Mouse (Mus musculus): ENCODE data around the gene S100a3. TPM values are rescaled to one million over a fixed set of nuclear protein-coding genes. Genes with fewer than 3 reads are reported as not detected.

The S100a3 gene
- polyA plus RNA-seq, 1 experiment from 2014 or later: 0.31 TPM

DNA sequence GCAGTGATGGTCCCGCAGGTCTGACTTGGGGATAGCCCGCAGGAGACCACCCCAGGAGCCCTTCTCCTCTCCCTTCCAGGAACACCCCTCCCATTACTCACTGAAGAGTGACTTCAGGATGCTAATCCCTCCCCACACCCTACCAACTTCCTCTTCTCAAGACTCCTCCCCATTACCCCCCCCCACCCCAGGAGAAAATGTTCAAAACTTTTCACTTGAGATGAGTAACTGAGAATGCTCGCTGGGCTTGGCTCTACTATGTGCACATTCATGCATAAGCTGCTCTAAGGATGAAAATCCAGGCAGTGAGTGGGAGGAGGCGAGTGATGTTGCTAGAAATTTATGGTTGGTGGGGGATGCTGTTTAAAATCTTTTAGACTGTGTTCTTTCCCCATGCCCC lies 51.7 kb downstream of the S100a3 start:
- Histone ChIP-seq H3K9ac (replicated peaks; ENCODE audit: low read depth, low read length) (no peak overlapping the region), H3K27me3 (ENCODE audit: control insufficient read depth, insufficient read depth, low read length) (no peaks in the 10 kb centered on the region), H3K4me2 (ENCODE audit: low read depth, low read length) (no peak overlapping the region), H3K36me3 (ENCODE audit: control insufficient read depth, insufficient read depth, low read length) (no peaks in the 10 kb centered on the region), H3K9me3 (ENCODE audit: control insufficient read depth, low read length) (no peaks in the 10 kb centered on the region), H3K4me1 (ENCODE audit: control insufficient read depth, insufficient read depth, low read length) (no peaks in the 10 kb centered on the region; the same call in 1 of the 2 replicates), H3K27ac (ENCODE audit: low read depth, low read length) (no peak overlapping the region), H3K4me3 (ENCODE audit: low read depth, low read length) (no peak overlapping the region)
- 62% methylated on average over 4 of the region's 4 CpGs for WGBS
- no peak for ATAC-seq (ENCODE audit: low read depth)

DNA sequence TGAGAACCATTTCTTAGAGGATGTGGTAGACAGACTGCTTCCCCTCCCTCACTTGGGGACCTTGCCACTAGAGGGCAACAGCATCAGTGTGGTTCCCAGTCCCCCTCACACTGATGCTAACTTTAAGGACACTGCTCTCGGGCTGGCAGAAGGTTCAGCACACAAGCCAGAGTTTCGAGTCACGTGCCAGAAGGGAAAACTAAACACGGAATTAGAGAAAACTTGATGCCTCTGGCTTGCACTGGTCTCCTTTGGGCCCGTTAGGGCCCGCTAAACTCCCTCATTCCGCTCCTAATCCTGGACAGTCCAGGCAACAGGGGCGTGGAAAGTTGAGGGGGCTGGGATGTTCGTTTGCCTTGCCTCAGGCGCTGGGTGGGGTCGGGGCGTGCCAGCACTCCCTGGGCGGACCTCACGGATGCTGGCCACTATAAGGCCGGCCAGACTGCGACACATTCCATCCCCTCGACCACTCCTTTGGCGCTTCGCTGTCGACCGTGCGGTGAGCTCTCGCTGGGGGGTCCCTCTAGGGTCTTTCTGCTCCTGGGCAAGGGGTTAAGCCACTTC lies 52.4 kb downstream of the S100a3 start, which contains the start of gene S100a6:
S100a6 (plus strand) TSS at position 155 of the 564 bp plus-strand sequence.
- Histone ChIP-seq H3K4me3 (ENCODE audit: low read depth, low read length) (peak within 1 kb of the TSS; percentile 22; the same call in 1 of the 2 replicates), H3K4me1 (ENCODE audit: control insufficient read depth, insufficient read depth, low read length) (no peaks in the 10 kb centered on the region; the same call in 1 of the 2 replicates), H3K9ac (replicated peaks; ENCODE audit: low read depth, low read length) (no peak within 1 kb of the TSS), H3K27me3 (ENCODE audit: control insufficient read depth, insufficient read depth, low read length) (no peaks in the 10 kb centered on the region), H3K9me3 (ENCODE audit: control insufficient read depth, low read length) (no peaks in the 10 kb centered on the region), H3K27ac (ENCODE audit: low read depth, low read length) (no peak within 1 kb of the TSS), H3K4me2 (ENCODE audit: low read depth, low read length) (peak within 1 kb of the TSS; percentile 51), H3K36me3 (ENCODE audit: control insufficient read depth, insufficient read depth, low read length) (no peaks in the 10 kb centered on the region)
- WGBS: 1% methylated on average over 23 of the region's 23 CpGs
- peak; percentile 76; the same call in 1 of the 2 replicates for ATAC-seq (ENCODE audit: low read depth)

DNA sequence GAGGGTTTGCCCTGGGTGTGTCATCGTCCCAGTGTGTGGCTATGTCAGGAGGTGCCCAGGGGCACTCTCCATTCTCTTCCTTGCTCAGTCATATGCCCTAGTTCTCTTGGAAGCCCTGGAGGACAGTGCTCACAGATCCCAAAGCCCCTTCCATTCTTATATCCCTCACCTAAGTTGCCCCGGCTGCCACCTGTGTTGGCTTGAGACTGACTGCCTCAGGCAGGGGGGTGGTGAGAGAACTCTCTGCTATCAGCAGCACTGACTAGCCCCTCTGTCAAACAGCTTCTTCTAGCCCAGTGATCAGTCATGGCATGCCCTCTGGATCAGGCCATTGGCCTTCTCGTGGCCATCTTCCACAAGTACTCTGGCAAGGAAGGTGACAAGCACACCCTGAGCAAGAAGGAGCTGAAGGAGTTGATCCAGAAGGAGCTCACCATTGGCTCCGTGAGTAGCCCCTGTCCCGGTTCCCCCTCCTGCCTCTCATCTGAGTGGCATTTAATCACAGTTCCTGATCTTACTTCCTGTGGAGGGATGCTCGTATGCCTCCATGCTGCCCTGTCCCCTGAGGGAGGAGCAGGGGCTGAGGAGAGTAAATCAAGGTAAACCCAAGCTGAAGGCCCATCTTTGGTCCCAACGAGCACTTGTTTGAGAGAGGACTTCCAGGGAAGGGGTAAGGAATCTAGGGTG lies 53.2 kb downstream of the S100a3 start:
- WGBS: 75% methylated on average over 7 of the region's 7 CpGs
- Histone ChIP-seq H3K36me3 (ENCODE audit: control insufficient read depth, insufficient read depth, low read length) (no peaks in the 10 kb centered on the region), H3K4me3 (ENCODE audit: low read depth, low read length) (no peak overlapping the region), H3K4me2 (ENCODE audit: low read depth, low read length) (peak overlapping the region; percentile 51; the same call in 1 of the 2 replicates), H3K4me1 (ENCODE audit: control insufficient read depth, insufficient read depth, low read length) (no peaks in the 10 kb centered on the region; the same call in 1 of the 2 replicates), H3K27me3 (ENCODE audit: control insufficient read depth, insufficient read depth, low read length) (no peaks in the 10 kb centered on the region), H3K9me3 (ENCODE audit: control insufficient read depth, low read length) (no peaks in the 10 kb centered on the region), H3K27ac (ENCODE audit: low read depth, low read length) (no peak overlapping the region), H3K9ac (replicated peaks; ENCODE audit: low read depth, low read length) (no peak overlapping the region)
- ATAC-seq (ENCODE audit: low read depth): no peak

DNA sequence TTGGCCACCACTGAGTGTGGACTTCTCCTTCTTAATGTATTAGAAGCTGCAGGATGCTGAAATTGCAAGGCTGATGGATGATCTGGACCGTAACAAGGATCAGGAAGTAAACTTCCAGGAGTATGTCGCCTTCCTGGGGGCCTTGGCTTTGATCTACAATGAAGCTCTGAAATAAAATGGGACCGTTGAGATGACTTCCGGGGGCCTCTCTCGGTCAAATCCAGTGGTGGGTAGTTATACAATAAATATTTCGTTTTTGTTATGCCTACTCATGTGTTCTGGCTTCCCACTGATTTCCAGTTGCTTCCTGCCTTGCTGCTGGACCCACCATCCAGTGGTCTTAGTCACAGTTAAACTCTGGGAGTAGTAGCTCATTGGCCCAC lies 53.8 kb downstream of the S100a3 start:
- Histone ChIP-seq H3K4me3 (ENCODE audit: low read depth, low read length) (no peak overlapping the region), H3K9ac (replicated peaks; ENCODE audit: low read depth, low read length) (no peak overlapping the region), H3K27ac (ENCODE audit: low read depth, low read length) (no peak overlapping the region), H3K27me3 (ENCODE audit: control insufficient read depth, insufficient read depth, low read length) (no peaks in the 10 kb centered on the region), H3K4me2 (ENCODE audit: low read depth, low read length) (no peak overlapping the region), H3K36me3 (ENCODE audit: control insufficient read depth, insufficient read depth, low read length) (no peaks in the 10 kb centered on the region), H3K4me1 (ENCODE audit: control insufficient read depth, insufficient read depth, low read length) (no peaks in the 10 kb centered on the region; the same call in 1 of the 2 replicates), H3K9me3 (ENCODE audit: control insufficient read depth, low read length) (no peaks in the 10 kb centered on the region)
- 85% methylated on average over 6 of the region's 6 CpGs for WGBS
- no peak for ATAC-seq (ENCODE audit: low read depth)

DNA sequence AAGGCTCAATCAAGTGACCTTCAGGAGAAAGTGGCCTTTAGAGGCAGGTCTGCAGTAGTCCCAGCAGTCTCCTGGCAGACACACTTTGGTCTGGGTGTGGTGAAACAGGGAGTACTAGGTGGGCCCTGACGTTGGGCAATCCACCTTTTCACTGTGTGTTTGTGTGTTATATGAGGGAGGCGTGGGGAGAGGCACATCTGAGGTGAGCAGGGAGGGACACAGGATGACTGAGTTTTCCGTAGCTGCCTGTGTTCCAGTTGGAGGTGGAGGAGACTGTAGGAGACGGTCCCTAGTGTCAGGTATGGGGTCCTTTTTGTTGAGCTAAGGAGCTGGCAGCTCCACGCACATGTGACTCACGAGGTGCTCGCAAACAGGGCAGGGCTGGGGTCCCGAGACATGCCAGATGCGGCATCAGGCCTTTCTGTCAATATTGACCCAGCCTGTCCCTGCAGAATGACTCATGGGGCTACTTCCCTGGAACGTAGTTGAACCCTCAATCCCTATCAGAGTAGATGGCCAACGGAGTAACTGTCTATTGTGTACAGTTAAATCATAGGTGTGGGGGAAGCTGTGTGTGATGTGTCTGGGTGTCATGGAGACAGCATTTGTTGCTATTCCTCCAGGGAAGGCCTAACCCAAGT lies 54.4 kb downstream of the S100a3 start:
- Histone ChIP-seq H3K27me3 (ENCODE audit: control insufficient read depth, insufficient read depth, low read length) (no peaks in the 10 kb centered on the region), H3K4me1 (ENCODE audit: control insufficient read depth, insufficient read depth, low read length) (no peaks in the 10 kb centered on the region; the same call in 1 of the 2 replicates), H3K4me3 (ENCODE audit: low read depth, low read length) (no peak overlapping the region), H3K9me3 (ENCODE audit: control insufficient read depth, low read length) (no peaks in the 10 kb centered on the region), H3K4me2 (ENCODE audit: low read depth, low read length) (no peak overlapping the region), H3K9ac (replicated peaks; ENCODE audit: low read depth, low read length) (no peak overlapping the region), H3K36me3 (ENCODE audit: control insufficient read depth, insufficient read depth, low read length) (no peaks in the 10 kb centered on the region), H3K27ac (ENCODE audit: low read depth, low read length) (no peak overlapping the region)
- no peak for ATAC-seq (ENCODE audit: low read depth)
- WGBS: 81% methylated on average over 11 of the region's 11 CpGs

DNA sequence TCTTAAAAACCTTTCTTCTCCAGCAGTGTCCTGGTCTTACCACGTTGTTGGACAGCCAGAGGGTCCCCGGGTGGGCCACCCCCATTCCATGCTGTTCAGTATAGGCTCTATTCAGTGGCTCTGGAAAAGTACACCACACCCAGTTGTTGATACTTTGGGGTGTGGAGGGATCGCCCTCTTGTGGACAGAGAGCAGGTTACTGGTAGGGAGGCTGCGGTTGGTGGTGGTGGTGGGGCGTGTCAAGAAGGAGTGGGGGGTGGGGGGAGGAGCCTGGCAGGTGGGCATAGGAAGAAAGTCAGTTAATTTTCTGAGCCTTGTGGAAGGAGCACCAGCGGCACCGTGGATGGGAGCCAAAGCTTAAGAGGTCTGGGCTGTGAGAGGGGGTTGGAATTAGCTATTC lies 55.0 kb downstream of the S100a3 start:
- no peaks in the 10 kb centered on the region for H3K36me3 ChIP-seq (ENCODE audit: control insufficient read depth, insufficient read depth, low read length)
- no peak overlapping the region for H3K4me2 ChIP-seq (ENCODE audit: low read depth, low read length)
- no peaks in the 10 kb centered on the region; the same call in 1 of the 2 replicates for H3K4me1 ChIP-seq (ENCODE audit: control insufficient read depth, insufficient read depth, low read length)
- no peak overlapping the region for H3K4me3 ChIP-seq (ENCODE audit: low read depth, low read length)
- H3K27me3 ChIP-seq (ENCODE audit: control insufficient read depth, insufficient read depth, low read length): no peaks in the 10 kb centered on the region
- no peak overlapping the region for H3K9ac ChIP-seq (replicated peaks; ENCODE audit: low read depth, low read length)
- WGBS: 14% methylated on average over 7 of the region's 7 CpGs
- H3K27ac ChIP-seq (ENCODE audit: low read depth, low read length): no peak overlapping the region
- peak; percentile 71; the same call in 1 of the 2 replicates for ATAC-seq (ENCODE audit: low read depth)
- no peaks in the 10 kb centered on the region for H3K9me3 ChIP-seq (ENCODE audit: control insufficient read depth, low read length)

DNA sequence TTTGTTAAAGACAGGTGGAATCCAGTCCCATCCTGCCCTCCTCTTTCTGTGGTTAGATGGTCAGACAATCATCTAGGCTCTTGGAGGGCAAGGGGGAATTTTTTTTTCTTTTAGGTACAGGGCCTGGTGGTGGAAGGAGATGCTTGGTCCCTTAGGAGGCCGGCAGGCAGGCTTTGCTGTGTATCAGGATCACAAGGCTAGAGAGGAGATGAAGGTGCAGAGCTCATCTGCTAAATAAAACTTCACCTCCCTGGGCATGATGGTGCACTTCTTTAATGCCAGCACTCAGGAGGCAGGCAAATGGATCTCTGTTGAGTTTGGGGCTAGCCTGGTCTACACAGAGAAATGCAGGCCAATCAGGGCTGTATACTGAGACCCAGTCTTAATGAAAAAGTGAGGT lies 55.5 kb downstream of the S100a3 start:
- H3K4me2 ChIP-seq (ENCODE audit: low read depth, low read length): no peak overlapping the region
- H3K4me1 ChIP-seq (ENCODE audit: control insufficient read depth, insufficient read depth, low read length): no peaks in the 10 kb centered on the region; the same call in 1 of the 2 replicates
- 67% methylated on average over 1 of the region's 1 CpGs for WGBS
- no peak overlapping the region for H3K4me3 ChIP-seq (ENCODE audit: low read depth, low read length)
- H3K27ac ChIP-seq (ENCODE audit: low read depth, low read length): no peak overlapping the region
- no peaks in the 10 kb centered on the region for H3K36me3 ChIP-seq (ENCODE audit: control insufficient read depth, insufficient read depth, low read length)
- H3K9me3 ChIP-seq (ENCODE audit: control insufficient read depth, low read length): no peaks in the 10 kb centered on the region
- ATAC-seq (ENCODE audit: low read depth): no peak
- no peaks in the 10 kb centered on the region for H3K27me3 ChIP-seq (ENCODE audit: control insufficient read depth, insufficient read depth, low read length)
- no peak overlapping the region for H3K9ac ChIP-seq (replicated peaks; ENCODE audit: low read depth, low read length)

DNA sequence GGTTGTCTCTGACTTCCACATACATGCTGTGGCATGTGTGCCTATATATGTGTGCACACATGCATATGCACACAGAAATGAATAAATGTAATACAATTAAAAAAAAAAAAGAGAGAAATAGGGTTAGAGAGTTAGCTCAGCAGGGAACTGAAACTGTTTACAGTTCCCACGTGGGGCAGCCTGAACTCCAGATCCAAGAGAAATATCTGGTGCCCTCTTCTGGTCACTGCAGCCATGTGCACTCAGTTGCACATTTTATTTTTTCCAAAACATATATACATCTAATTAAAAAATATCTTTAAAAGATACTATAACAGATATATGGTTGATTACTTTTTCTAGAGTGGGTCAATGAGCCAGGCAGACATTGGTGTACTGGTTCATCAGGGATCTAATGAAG lies 57.2 kb downstream of the S100a3 start:
- no peak overlapping the region for H3K27ac ChIP-seq (ENCODE audit: low read depth, low read length)
- WGBS: 25% methylated on average over 1 of the region's 1 CpGs
- no peaks in the 10 kb centered on the region for H3K36me3 ChIP-seq (ENCODE audit: control insufficient read depth, insufficient read depth, low read length)
- H3K4me1 ChIP-seq (ENCODE audit: control insufficient read depth, insufficient read depth, low read length): no peaks in the 10 kb centered on the region; the same call in 1 of the 2 replicates
- no peak overlapping the region for H3K4me3 ChIP-seq (ENCODE audit: low read depth, low read length)
- H3K27me3 ChIP-seq (ENCODE audit: control insufficient read depth, insufficient read depth, low read length): no peaks in the 10 kb centered on the region
- no peak for ATAC-seq (ENCODE audit: low read depth)
- no peak overlapping the region for H3K4me2 ChIP-seq (ENCODE audit: low read depth, low read length)
- H3K9me3 ChIP-seq (ENCODE audit: control insufficient read depth, low read length): no peaks in the 10 kb centered on the region
- H3K9ac ChIP-seq (replicated peaks; ENCODE audit: low read depth, low read length): no peak overlapping the region

DNA sequence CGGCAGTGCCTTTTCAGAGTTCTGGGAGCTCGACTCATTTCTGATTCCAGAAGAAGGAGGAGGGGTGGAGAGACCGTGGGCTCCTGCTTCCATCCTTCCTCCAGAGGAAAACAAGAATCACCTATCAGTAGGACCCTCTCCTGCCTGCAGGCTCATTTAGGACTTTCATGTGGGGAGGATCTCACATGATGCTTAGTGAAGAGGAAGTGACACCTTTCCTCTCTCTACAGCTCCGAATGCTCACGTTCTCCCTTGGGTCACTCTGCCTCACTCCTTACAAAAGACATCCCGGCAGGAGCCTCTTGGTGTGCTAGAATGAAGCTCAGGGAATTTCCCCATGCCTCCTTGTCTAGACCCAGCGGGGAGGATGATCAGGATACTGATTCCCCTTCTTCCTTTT lies 61.2 kb downstream of the S100a3 start:
- Histone ChIP-seq H3K9me3 (ENCODE audit: control insufficient read depth, low read length) (no peaks in the 10 kb centered on the region), H3K4me3 (ENCODE audit: low read depth, low read length) (no peak overlapping the region), H3K4me1 (ENCODE audit: control insufficient read depth, insufficient read depth, low read length) (peaks cover 8% of the 10 kb centered on the region; the same call in 1 of the 2 replicates), H3K4me2 (ENCODE audit: low read depth, low read length) (no peak overlapping the region), H3K27me3 (ENCODE audit: control insufficient read depth, insufficient read depth, low read length) (no peaks in the 10 kb centered on the region), H3K27ac (ENCODE audit: low read depth, low read length) (no peak overlapping the region), H3K9ac (replicated peaks; ENCODE audit: low read depth, low read length) (no peak overlapping the region), H3K36me3 (ENCODE audit: control insufficient read depth, insufficient read depth, low read length) (no peaks in the 10 kb centered on the region)
- WGBS: 64% methylated on average over 7 of the region's 7 CpGs
- no peak for ATAC-seq (ENCODE audit: low read depth)

Measured in neural tube, embryonic 14.5 days (tissue).